Comparison of ENCODE assay signal across 20 mouse cellular contexts in the genomic region with DNA sequence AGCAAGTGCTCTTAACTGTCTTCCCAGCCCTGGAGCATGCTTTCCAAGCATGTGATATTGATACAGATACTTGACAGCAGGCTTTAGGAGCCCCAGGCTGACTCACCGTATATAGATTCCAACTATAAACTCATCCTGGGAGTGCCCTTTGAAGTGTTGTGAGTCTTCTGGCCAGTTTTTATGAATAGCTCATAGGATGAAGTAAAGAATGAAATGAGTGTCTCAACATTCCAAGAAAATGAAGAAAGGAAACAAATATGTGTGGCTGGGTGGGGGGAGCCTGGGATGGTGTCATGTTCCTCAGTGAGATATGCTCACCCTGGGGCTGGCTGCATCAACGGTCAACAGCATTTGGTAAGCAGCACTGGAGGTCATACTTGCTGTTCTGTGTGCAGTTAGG.
DNase-seq lines count a peak whose midpoint lies in the region; ATAC-seq and TF ChIP-seq lines count a peak whose summit lies in the region.
"Had no signal": no experiment of that assay in that cellular context is flagged by ENCODE, and none has a peak within 500 bp of the region (broad histone marks: within the 10 kb centered on the region; RNA-seq: fewer than 3 reads in every experiment).

No protein-coding gene starts in this region.

- no peaks in the 10 kb centered on the region for H3K36me3 ChIP-seq in hindbrain, embryonic 10.5 days
- H3K36me3 ChIP-seq in hindbrain, embryonic 14.5 days (replicated peaks; ENCODE audit: control insufficient read depth, insufficient read depth): no peaks in the 10 kb centered on the region
- H3K36me3 ChIP-seq in C2C12 (ENCODE audit: control insufficient read depth, insufficient read depth): no peaks in the 10 kb centered on the region
- no peaks in the 10 kb centered on the region for H3K36me3 ChIP-seq in limb, embryonic 15.5 days
- H3K36me3 ChIP-seq in neural tube, embryonic 15.5 days: no peaks in the 10 kb centered on the region
- no peaks in the 10 kb centered on the region for H3K36me3 ChIP-seq in liver, embryonic 11.5 days (ENCODE audit: control insufficient read depth, insufficient read depth, low read length)
- H3K36me3 ChIP-seq: heart, embryonic 13.5 days; kidney, embryonic 15.5 days; limb, embryonic 13.5 days had no signal

- no peak for TF ChIP-seq CTCF in C2C12 (IDR thresholded peaks at IDR 0.05; ENCODE audit: control insufficient read depth, insufficient read depth, insufficient read length)

- H3K4me1 ChIP-seq in hindbrain, embryonic 10.5 days (replicated peaks): peaks cover 19% of the 10 kb centered on the region
- H3K4me1 ChIP-seq in hindbrain, embryonic 14.5 days (replicated peaks; ENCODE audit: control insufficient read depth, insufficient read depth, low read length): peaks cover 8% of the 10 kb centered on the region
- H3K4me1 ChIP-seq in limb, embryonic 15.5 days: peaks cover 11% of the 10 kb centered on the region
- H3K4me1 ChIP-seq in neural tube, embryonic 15.5 days: peaks cover 7% of the 10 kb centered on the region
- H3K4me1 ChIP-seq in liver, embryonic 11.5 days (replicated peaks; ENCODE audit: control insufficient read depth, insufficient read depth, low read length): no peaks in the 10 kb centered on the region

- H3K9ac ChIP-seq in hindbrain, embryonic 14.5 days: no peak overlapping the region
- H3K9ac ChIP-seq in limb, embryonic 15.5 days: no peak overlapping the region
- no peak overlapping the region for H3K9ac ChIP-seq in neural tube, embryonic 15.5 days (replicated peaks)
- H3K9ac ChIP-seq in liver, embryonic 11.5 days (ENCODE audit: low read depth, low read length): no peak overlapping the region
- H3K9ac ChIP-seq: forebrain, postnatal 0 days; heart, embryonic 13.5 days; kidney, embryonic 15.5 days; limb, embryonic 13.5 days; liver, postnatal 0 days had no signal

- ATAC-seq in hindbrain, embryonic 14.5 days (ENCODE audit: low FRiP score): no peak
- no peak for ATAC-seq in limb, embryonic 15.5 days (ENCODE audit: insufficient number of reproducible peaks, low FRiP score, low TSS enrichment, low read depth)
- no peak for ATAC-seq in neural tube, embryonic 15.5 days (ENCODE audit: low FRiP score)
- ATAC-seq in liver, embryonic 11.5 days (replicated peaks; ENCODE audit: low FRiP score): no peak
- ATAC-seq: forebrain, postnatal 0 days; liver, postnatal 0 days had no signal

- H3ac ChIP-seq in C2C12 (ENCODE audit: control insufficient read depth, insufficient read length, low read depth): no peak overlapping the region

- H3K4me2 ChIP-seq in hindbrain, embryonic 14.5 days (replicated peaks): no peak overlapping the region
- no peak overlapping the region for H3K4me2 ChIP-seq in limb, embryonic 15.5 days
- no peak overlapping the region for H3K4me2 ChIP-seq in neural tube, embryonic 15.5 days
- no peak overlapping the region for H3K4me2 ChIP-seq in liver, embryonic 11.5 days
- H3K4me2 ChIP-seq: heart, embryonic 13.5 days; kidney, embryonic 15.5 days; limb, embryonic 13.5 days had no signal

- peak; percentile 2 for DNase-seq in adrenal gland, postnatal 14 days
- no peak for DNase-seq in adrenal gland, adult (ENCODE audit: inconsistent age in 2 of 2, low spot score in 1 of 2)
- DNase-seq in hindbrain, embryonic 10.5 days (ENCODE audit: low spot score): no peak
- DNase-seq in hindbrain, embryonic 14.5 days (ENCODE audit: low spot score): no peak
- DNase-seq in liver, embryonic 11.5 days (ENCODE audit: low spot score): no peak
- DNase-seq: cerebellum, adult 2 months; cerebellum, postnatal 36 days; forebrain, postnatal 0 days; gastrocnemius, postnatal 36 days; liver, postnatal 0 days; lung, postnatal 4 days; right cerebral cortex, adult 18-20 months; thymus, postnatal 36 days had no signal

- H3K27ac ChIP-seq in hindbrain, embryonic 10.5 days: 0 out of 2 replicates have a peak overlapping the region, but pooled peaks have one; percentile 45
- no peak overlapping the region for H3K27ac ChIP-seq in hindbrain, embryonic 14.5 days
- 0 out of 2 replicates have a peak overlapping the region, but pooled peaks have one; percentile 1 for H3K27ac ChIP-seq in limb, embryonic 15.5 days
- no peak overlapping the region for H3K27ac ChIP-seq in neural tube, embryonic 15.5 days (replicated peaks)
- H3K27ac ChIP-seq in liver, embryonic 11.5 days (ENCODE audit: low read depth, low read length): no peak overlapping the region
- H3K27ac ChIP-seq: heart, embryonic 13.5 days; kidney, embryonic 15.5 days; limb, embryonic 13.5 days had no signal

- H3K79me3 ChIP-seq in C2C12 (ENCODE audit: low read depth): no peaks in the 10 kb centered on the region

- no peaks in the 10 kb centered on the region for H3K79me2 ChIP-seq in C2C12 (ENCODE audit: control insufficient read depth, insufficient read depth)

- 71% methylated on average over 2 of the region's 2 CpGs for WGBS in hindbrain, embryonic 10.5 days
- WGBS in hindbrain, embryonic 14.5 days: 80% methylated on average over 2 of the region's 2 CpGs
- 24% methylated on average over 2 of the region's 2 CpGs for WGBS in limb, embryonic 15.5 days
- WGBS in neural tube, embryonic 15.5 days: 76% methylated on average over 2 of the region's 2 CpGs
- WGBS in liver, embryonic 11.5 days: 57% methylated on average over 2 of the region's 2 CpGs

- H3K9me3 ChIP-seq in hindbrain, embryonic 10.5 days: 0 out of 2 replicates have a peak, but pooled peaks cover 9% of the 10 kb centered on the region
- no peaks in the 10 kb centered on the region for H3K9me3 ChIP-seq in hindbrain, embryonic 14.5 days (ENCODE audit: control insufficient read depth, low read length)
- H3K9me3 ChIP-seq in limb, embryonic 15.5 days: no peaks in the 10 kb centered on the region
- no peaks in the 10 kb centered on the region for H3K9me3 ChIP-seq in neural tube, embryonic 15.5 days (replicated peaks)
- no peaks in the 10 kb centered on the region for H3K9me3 ChIP-seq in liver, embryonic 11.5 days (ENCODE audit: control insufficient read depth, low read length)
- H3K9me3 ChIP-seq: kidney, embryonic 15.5 days; limb, embryonic 13.5 days had no signal

- no peaks in the 10 kb centered on the region for H3K27me3 ChIP-seq in hindbrain, embryonic 10.5 days (ENCODE audit: insufficient read depth, poor library complexity, severe bottlenecking)
- no peaks in the 10 kb centered on the region for H3K27me3 ChIP-seq in hindbrain, embryonic 14.5 days (ENCODE audit: control insufficient read depth, insufficient read depth, low read length)
- H3K27me3 ChIP-seq in C2C12 (ENCODE audit: control insufficient read depth, insufficient read depth, insufficient read length): no peaks in the 10 kb centered on the region
- no peaks in the 10 kb centered on the region for H3K27me3 ChIP-seq in limb, embryonic 15.5 days
- H3K27me3 ChIP-seq in neural tube, embryonic 15.5 days (replicated peaks): no peaks in the 10 kb centered on the region
- H3K27me3 ChIP-seq in liver, embryonic 11.5 days (replicated peaks; ENCODE audit: control insufficient read depth, insufficient read depth, low read length): no peaks in the 10 kb centered on the region
- H3K27me3 ChIP-seq: CH12.LX; heart, embryonic 13.5 days; kidney, embryonic 15.5 days; limb, embryonic 13.5 days had no signal

- no peak overlapping the region for H3K4me3 ChIP-seq in hindbrain, embryonic 10.5 days
- H3K4me3 ChIP-seq in hindbrain, embryonic 14.5 days (replicated peaks; ENCODE audit: low read length): no peak overlapping the region
- no peak overlapping the region for H3K4me3 ChIP-seq in C2C12 (ENCODE audit: insufficient read depth, poor library complexity, severe bottlenecking)
- no peak overlapping the region for H3K4me3 ChIP-seq in limb, embryonic 15.5 days
- H3K4me3 ChIP-seq in neural tube, embryonic 15.5 days (replicated peaks): no peak overlapping the region
- no peak overlapping the region for H3K4me3 ChIP-seq in liver, embryonic 11.5 days (ENCODE audit: low read depth, low read length)
- H3K4me3 ChIP-seq: heart, embryonic 13.5 days; kidney, embryonic 15.5 days; limb, embryonic 13.5 days had no signal

TF ChIP-seq in C2C12, 6 proteins besides CTCF, POLR2A, EP300 and RAD21:
- peak; percentile 31 for TF ChIP-seq CEBPB (IDR thresholded peaks at IDR 0.05; ENCODE audit: low read depth)
- peak; percentile 17 for TF ChIP-seq MAX (IDR thresholded peaks at IDR 0.05)
- no peak for TF ChIP-seq FOSL1 (IDR thresholded peaks at IDR 0.05; ENCODE audit: insufficient read depth, low read length, poor library complexity, severe bottlenecking)
- no peak for TF ChIP-seq USF1 (IDR thresholded peaks at IDR 0.05; ENCODE audit: low read depth)
- no peak for TF ChIP-seq MYOG (IDR thresholded peaks at IDR 0.05; ENCODE audit: control insufficient read depth, extremely low read depth, insufficient read length)
- TF ChIP-seq MYOD1 (IDR thresholded peaks at IDR 0.05; ENCODE audit: control insufficient read depth, insufficient read length, low read depth): no peak

Comparison
In these comparisons a context has a peak if more than half of its experiments do, and no peak if none do; other contexts are left out.
1. H3K27ac ChIP-seq: peak in hindbrain, embryonic 10.5 days (single experiment) and limb, embryonic 15.5 days (single experiment); none in hindbrain, embryonic 14.5 days (single experiment), neural tube, embryonic 15.5 days (single experiment) and liver, embryonic 11.5 days (single experiment).